Mouse (Mus musculus): ENCODE data around the gene Afap1.
A peak's percentile ranks its signal among the peaks of the same experiment; 100 is the strongest.

Afap1 gene

DNA sequence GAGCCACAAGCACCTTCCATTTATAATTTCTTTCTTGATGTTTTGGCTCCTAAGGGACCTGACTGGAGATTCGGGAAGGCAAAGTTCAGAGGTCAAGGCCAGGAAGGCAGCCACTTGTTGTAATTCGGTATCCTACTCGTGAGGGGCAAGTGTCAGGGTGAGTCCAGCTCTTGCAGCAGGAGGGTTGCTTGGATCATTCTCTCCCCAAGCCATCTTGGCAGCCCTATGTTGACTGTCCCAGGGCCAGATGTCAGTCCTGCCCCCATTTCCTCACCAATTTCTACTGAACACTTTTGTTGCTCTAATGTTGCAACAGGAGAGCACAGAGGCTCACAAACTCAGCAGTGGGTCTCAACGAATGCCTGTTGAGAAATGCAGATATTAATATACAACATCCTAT lies 5.0 kb downstream of the Afap1 start:
- DNase-seq (ENCODE audit: low spot score): no peak

DNA sequence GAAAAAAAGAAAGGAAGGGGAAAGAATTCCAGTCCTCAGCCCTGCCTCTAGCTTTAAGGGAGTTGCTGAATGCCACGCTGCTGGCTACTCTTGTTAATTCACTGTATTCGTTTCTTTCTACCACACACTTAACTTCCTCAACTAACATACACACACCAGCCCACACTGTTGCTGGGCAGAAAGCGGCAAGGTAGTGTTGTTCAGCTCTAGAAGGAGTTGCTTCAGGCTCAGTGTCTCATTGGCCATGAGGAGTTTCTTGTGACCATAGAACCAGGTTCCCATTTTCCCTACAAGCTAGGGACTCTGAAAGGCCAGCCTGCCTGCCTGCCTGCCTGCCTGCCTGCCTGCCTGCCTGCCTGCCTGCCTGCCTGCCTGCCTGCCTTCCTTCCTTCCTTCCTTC lies 5.9 kb downstream of the Afap1 start:
- no peak for DNase-seq (ENCODE audit: low spot score)

DNA sequence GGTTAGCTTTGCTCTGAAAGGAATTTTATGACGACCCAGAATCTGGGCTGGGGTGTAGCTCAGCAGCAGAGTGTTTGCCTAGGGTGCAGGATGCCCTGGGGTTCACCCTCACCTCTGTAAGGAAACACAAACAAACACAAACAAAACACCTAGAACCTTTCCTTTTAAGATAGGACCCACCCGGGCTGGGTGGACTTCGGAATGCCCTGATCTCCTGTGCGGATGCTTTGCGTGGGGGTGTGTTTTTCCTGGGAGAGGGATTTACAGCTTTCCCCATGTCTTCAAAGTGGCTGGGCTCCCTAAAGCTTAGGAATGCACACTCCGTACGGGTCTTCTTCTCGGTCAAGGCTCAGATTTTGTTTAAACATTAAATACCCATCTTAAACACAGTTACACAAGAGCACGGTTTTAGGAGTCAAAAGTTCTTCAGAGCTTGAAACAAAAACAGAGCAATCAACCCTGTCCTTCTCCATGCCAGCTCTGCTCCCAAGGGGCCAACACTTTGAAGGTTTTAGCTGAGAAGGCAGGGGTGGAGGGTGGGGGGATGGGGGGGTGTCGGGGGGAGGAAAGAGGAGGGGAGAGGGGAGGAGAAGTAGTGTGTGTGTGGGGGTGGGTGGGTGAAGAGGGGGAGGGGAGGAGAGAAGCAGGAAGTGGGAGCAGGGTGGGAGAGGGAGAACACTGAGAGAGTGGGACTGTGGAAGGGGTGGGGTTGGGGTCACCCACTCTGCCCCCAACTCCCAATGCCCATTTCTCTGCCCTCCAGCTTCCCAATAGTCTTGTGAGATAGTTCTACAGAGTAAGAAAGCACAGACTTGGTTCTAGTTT lies 7.5 kb downstream of the Afap1 start:
- DNase-seq (ENCODE audit: low spot score): no peak

DNA sequence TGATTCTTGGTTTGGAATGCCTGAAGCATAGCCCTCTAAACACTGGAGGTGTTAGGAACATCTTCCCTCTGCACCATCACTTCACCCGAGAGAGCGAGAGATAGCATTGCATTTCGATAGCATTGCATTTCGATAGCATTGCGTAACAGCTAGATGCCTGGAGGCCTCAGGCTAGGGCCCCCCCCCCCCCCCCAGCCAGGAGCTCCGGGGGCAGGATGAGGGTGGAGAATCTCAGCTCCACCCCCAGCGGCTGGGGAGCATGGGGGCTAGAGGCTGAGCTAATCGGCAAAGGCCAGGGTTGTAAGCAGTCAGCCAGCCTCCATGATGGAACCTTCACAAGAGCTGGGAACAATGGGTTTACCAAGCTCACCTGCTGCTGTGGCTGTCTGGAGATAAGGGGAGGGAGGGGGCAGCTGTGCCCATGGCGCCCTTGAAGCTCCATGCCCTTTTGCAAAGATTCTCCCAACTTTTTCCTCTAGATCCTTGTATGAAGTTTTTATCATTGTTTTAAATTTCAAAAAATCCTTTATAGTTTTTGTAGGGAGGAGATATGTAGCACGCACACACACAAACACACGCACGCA lies 8.2 kb downstream of the Afap1 start:
- DNase-seq (ENCODE audit: low spot score): no peak

DNA sequence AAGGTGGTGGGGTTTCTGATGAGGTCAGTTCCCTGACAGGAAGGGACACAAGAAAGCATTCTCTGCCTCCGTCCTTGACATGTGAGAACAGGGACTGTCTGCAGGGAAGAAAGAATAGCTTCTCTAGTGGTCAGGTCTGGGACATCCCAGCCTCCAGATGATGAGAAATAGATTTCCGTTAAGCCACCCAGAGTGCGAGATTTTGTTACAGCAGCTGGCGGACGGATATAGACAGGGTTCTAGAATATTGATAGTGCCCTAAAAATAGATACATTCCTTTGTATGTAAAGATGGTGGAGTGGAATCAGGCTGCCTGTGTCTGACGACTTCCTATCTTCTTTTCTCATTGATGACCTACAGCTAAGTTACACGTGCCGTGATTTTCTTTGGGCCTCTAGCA lies 10.3 kb downstream of the Afap1 start:
- no peak for DNase-seq (ENCODE audit: low spot score)

DNA sequence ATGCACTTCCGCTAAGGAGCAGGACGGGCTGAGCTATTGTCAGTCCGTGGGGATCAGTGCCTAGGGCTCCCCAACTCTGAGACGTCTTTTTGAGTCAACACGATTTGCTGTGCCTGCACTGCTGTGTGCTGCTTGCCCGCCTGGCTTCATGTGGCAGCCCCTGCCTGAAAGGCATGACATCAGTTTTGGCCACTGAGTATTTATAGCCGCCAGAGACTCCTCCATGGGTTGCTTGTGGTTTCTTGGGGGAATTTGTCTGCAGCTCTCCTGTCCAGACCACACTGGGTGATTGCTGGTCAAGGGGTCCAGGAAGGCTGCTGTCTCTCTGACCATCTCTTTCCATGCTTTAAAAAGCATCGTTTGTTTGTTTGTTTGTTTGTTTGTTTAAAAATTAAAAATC lies 12.2 kb downstream of the Afap1 start:
- DNase-seq (ENCODE audit: low spot score): no peak

DNA sequence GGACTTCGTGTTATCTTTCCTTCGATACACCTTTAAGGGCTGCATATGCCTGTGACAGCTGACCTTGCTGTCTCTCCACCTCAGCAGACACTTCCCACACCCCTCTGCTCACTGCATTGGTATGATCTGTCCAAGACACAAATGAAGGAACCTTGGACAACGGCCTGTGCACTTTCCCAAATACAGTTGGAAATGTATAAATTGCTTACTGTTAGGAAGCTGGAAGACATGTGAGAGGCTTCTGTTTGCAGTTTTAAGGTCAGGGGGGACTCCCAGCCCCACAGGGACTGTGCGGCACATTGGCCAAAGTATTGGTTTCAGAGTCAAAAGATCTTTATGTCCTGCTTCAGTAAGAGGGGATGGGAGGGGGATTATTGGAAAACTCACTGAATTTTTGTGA lies 14.0 kb downstream of the Afap1 start:
- no peak for DNase-seq (ENCODE audit: low spot score)

DNA sequence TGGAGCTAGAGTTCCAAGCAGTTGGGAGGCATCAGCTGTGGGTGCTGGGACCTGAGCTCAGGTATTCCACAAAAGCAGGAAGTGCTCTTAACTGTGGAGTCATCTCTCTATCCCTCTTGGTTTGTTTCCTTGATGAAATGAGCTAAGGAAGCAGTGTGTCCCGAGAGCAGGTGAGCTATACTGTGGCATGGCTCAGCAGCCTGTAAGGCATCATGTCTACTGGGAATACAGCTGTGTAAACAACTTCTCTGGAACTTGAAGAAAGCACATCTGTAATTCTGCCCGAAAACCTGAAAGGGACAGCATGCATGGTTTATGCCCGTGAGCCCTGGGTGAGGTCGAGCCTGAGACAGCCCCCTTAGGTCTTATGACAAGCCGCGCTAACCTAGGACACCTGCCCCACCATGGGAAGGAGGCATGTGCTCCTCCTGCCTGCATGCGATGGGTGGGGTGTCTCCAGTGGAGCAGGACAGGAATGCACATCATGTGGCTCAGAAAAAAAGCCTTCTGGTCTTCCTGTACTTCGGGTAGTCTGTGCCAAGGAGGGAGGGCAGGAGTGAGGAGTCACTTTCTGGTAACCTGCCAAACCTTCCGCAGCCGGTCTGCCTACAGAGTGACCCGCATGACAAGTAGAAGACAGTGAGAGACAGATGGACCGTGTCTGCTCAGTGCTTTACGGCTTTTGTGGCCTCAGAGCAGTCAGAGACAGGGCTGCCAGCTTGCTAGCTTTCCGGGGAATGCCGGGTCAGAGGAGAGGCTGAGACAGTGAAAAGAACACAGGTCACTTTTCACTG lies 14.7 kb downstream of the Afap1 start:
- DNase-seq (ENCODE audit: low spot score): no peak

DNA sequence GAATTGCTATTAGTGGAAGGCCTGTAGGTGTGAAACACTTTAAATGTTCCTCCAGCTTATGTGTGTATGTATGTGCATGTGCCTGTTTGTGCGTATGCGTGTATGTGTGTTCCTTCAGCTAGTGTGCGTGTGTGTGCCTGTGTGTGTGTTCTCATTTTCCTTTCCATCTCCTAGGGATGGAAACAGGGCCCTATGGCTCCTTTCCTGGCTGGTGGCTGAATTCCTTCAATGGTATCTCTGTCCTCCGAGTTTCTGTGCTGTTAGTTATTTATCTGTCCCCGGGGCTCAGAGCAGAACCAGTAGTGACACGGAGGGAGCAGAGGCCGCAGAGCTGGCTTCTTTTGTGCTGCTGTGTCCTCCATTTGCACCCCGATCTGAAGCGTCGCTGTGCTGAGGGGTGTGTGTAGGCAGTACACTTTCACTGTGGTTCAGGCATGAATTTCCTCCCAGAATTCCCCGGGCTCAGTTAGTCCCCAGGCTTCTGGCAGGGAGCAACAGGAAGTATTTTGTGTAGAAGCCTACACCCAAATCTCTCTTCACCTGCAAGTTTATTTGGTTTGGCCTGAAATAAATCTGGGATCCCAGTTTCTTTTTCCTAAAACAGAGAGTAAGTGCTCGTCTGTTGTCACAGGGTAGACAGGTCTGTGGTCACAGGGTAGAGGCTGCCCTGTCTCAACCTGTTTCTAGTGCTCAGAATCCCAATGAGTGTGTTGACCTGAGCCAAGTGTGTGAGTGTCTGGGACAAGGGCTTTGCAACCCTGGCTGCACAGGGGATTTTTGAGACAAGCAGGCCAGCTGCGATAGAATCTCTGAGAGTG lies 15.7 kb downstream of the Afap1 start:
- peak; percentile 20 for DNase-seq (ENCODE audit: low spot score)

DNA sequence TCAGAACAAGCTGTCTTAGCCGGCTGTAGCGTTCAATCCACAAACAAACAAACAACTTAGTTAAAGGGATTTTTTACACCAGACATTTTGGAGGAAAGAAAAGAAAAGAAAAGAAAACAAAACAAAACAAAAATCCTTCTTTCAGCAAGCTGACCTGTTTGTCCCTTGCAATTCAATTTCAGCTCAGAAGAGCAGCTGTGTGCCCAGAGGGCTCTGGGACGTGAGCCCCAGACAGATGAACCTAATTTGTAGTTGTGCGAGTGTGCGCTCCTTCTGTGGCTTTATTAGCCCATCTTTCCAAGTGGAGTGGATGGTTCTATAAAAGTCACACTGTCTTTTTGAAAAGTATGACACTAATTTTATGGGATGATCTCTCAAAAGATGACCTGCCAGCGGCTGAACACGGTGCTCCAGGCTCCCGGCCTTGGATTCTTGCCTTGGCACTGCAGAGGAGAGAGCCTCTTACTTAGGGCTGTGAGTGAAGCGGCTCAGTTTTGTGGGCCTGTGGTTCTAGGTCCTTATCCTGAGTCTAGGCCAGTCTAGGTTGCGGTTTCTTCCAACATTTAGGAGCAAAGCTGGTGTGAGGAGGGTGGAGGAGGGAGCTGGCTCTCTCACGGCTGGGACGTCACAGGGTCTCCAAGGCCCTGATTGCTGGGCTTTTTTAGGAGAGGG lies 22.6 kb downstream of the Afap1 start:
- DNase-seq (ENCODE audit: low spot score): no peak

DNA sequence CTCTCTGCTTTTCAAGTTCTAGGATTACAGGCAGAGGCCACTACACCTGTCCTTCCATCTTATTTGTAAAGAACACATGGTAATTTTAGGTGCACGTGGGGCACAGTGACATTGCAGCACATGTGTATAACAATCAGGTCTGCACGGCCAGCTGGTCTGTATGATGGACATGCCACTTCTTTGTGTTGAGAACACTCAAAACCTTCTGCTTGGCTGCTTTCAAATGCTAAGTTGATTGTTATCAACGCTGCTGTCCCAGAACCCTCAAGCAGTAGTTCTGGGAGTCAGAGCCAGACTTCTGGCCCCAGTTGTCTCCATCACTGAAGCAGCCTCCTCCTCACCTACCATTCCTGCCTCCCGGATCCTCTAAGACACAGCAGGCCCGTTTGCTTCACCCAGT lies 23.5 kb downstream of the Afap1 start:
- no peak for DNase-seq (ENCODE audit: low spot score)

DNA sequence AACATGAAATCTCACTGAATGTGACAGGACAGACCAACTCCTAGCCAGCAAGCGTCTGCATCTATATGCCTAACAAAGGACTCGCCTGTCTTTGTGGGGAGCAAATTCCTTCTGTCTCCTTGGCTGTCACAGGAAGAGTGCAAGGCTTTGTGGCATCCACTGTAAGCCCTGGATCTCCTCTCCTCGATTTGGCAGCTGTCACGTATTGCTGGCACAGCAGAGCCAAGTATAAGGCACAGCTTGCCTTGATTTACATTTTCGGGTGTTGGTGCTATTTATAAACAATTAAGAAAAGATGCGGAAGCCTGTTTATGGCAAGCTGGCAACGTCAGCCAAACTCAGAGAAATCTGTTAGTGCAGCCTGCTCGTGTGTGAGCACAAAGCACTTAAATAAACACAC lies 25.3 kb downstream of the Afap1 start:
- DNase-seq (ENCODE audit: low spot score): no peak

DNA sequence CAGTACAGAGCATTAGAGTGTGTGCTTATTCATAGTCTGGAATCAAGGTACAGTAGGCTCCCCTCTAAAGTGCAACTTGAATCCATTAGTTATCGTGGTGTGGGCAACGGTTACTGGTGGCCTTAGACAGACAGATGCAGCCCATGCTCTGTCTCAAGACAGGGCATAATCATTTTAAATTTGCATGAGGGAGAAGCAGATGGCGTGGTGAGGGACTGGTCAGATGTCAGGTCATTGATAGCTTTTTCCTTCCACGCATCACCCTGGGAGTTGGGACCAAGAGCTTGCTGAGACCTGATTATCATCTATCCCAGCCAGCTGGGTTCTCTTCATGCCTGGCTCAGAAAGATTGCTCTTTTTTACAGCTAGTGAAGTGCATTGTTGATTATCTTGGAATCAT lies 27.0 kb downstream of the Afap1 start:
- no peak for DNase-seq (ENCODE audit: low spot score)

DNA sequence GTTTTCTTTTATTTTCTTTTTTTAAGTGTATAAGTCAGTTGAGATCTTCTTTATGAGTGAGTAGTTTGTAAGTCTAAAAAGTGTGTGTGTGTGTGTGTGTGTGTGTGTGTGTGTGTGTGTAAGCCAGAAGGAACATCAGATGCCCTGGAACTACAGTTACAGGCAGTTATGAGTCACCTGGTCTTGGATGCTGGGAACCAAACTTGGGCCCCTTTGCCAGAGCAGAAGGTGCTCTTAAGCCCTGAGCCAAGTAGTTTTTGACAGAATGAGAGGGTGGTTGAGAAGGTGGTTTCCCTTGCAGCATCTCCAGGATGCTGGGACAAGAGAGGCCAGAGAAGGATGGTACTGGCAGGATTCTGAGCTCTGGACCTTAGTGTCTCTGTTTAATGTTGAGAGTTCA lies 27.4 kb downstream of the Afap1 start:
- no peak for DNase-seq (ENCODE audit: low spot score)

DNA sequence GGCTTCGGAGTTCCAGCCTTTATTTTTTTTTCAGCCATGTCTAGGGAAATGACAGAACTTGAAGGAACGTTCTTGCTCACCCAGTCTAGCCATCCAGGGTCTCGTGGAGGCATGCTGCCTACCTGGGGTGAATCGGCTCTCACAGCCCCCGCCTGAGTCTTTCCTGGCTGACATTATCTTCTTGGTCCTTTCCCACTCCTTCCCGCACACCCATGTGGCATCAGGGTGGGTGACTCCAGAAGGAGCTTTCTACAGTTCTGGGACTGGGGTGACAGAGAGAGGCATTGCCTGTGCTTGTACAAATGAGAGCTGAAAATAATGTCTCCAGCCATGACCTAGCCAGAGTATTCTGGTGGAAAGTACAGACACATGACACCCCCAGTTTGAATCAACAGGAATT lies 28.0 kb downstream of the Afap1 start:
- DNase-seq (ENCODE audit: low spot score): no peak

DNA sequence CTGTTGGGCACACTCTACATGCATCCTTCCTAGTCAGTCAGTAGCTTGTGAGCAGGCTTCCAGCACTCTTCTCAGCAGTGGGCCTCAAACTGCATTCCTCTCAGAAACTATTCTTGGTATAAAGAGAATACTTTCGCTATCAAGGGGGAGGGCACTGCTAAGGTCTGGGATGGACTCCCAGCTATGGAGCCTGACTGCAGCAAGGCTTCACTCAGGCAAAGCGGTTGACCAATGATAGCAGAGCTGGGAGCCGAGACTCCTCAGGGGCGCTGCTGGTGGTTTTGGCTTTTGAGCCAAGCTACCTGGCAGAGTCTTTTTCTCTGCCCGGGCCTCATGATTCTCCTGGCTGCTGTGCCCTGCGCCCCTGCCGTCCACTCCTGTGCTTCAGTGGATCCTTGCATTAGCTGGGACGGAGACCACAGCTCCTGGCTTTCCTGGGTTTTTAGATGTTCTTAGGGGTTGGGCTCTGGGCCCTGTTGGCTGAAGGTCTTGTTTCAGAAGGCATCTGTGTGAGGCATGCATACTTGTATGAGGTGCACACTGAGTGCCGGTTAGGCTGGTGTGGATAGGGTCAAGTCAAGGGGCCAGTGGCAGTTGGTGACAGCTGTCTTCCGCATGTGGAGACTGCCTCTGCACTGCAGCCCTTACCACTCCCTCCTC lies 28.6 kb downstream of the Afap1 start:
- no peak for DNase-seq (ENCODE audit: low spot score)

DNA sequence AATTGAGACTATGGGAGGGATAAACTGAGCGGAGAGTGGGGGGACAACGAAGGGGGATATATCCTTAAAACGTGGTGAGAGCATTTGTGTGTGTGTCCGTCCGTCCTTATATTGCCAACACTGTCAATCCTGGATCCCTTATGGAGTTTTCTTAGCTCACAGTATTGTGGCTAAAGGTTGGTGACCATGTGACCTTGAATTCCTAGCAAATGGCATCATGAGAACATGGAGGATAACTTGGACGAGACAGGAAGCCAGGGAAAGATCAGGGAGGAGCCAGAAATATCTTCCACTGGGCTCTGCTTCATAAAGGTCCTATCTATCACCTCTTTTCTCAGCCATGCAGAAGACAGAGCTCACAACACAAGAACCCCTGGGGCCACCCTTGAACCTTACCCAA lies 30.3 kb downstream of the Afap1 start:
- DNase-seq (ENCODE audit: low spot score): no peak

DNA sequence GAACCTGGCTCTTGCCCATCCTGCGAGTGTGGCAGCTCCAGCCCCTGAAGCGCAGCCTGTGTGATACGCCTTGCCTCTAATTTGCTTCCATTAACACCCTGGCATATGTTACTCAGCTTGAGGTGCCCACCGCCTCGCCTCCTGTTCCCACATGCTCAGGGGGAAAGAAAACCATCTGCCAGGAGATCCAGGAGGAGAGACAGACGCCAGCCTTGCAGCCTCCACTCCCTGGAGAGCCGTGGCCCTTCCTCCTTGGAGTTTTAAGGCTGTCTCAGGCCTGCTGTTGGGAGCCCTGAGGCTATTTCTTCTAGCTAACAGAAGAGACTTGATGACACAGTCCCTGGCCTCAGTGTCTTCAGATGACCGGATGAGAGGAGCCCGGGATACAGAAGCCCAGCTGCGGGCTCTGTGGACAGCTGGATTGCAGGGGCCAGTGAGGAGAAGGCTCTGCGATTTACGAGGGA lies 32.1 kb downstream of the Afap1 start:
- no peak for DNase-seq (ENCODE audit: low spot score)

DNA sequence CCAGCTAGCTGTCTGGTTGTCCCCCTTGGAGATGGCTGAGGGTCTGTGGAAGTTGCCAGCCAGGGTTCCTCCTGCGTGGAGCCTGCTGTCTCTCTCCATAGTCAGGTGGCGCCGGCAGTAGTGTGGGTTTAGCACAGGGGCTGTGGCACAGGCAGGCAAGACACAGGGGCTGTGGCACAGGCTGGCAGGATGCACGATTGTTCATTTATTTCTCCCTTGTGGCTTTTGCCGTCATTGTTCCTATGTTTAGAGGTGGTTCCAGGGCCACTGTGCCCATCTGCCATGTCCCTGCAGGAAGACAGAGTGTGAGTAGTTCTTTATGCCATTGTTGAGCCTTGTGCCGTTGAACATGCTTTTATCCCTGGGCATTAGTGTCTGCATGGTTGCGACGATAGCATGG lies 33.4 kb downstream of the Afap1 start:
- no peak for DNase-seq (ENCODE audit: low spot score)

DNA sequence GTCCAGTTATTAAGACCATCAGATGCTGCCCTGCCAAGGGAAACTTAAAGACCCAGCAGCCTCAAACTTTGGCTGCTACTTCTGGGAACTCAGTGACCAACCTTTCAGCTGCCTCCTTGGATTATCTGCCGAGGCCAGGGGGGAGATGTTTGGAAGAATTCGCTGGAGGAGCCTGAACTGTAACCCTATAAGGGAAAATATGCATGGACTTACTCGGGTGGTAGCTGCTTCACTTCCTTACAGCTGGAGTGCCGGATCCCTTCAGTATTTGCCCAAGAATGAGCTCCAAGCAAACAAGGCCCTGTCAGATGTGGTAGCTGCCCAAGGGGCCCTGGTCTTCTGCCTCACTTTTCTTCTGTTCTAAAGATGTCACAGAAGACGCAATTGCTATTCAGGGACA lies 38.2 kb downstream of the Afap1 start:
- no peak for DNase-seq (ENCODE audit: low spot score)

DNA sequence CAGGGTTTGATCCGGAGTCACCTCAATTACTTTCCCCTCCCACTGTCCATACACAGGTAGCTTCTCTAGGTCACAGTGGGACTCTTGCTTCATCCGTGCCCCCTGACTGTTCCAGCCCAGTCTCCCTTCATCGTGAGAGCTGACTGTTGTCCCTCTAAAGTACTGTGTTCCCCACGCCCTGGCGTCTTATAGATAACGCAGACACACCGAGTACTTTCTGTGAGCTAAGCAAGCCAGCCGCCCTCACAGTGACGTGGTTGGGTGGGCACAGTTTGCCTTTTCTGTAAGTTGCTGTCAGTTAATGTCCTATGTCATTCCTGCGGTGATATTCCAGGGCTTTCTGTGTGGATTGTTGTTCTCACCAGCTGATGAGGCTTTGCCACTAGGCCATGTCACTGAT lies 39.9 kb downstream of the Afap1 start:
- no peak for DNase-seq (ENCODE audit: low spot score)
